Mouse (Mus musculus): ENCODE results near the gene Coq8a.

Coq8a gene

GRCm38 (mm10) chr1:180198959-180199714 lies at the start of gene Coq8a:
Gene Coq8a (minus strand): TSS chr1:180199602.
- DNase-seq: no peak

GRCm38 (mm10) chr1:180248593-180249146 lies 49.3 kb upstream of the Coq8a start:
- no peak for DNase-seq

- DNase-seq: no peak
Observed at GRCm38 (mm10) chr1:180247901-180248300, 48.5 kb upstream of the Coq8a start.

GRCm38 (mm10) chr1:180245741-180246507 lies 46.5 kb upstream of the Coq8a start:
- no peak for DNase-seq

GRCm38 (mm10) chr1:180231729-180232128 lies 32.3 kb upstream of the Coq8a start:
- DNase-seq: no peak

- no peak for DNase-seq
Observed at GRCm38 (mm10) chr1:180230580-180230979, 31.2 kb upstream of the Coq8a start.

GRCm38 (mm10) chr1:180229906-180230305 lies 30.5 kb upstream of the Coq8a start:
- no peak for DNase-seq

GRCm38 (mm10) chr1:180228854-180229253 lies 29.5 kb upstream of the Coq8a start:
- DNase-seq: no peak

GRCm38 (mm10) chr1:180226766-180227165 lies 27.4 kb upstream of the Coq8a start:
- no peak for DNase-seq

- no peak for DNase-seq
Observed at GRCm38 (mm10) chr1:180226221-180226713, 26.9 kb upstream of the Coq8a start.

- DNase-seq: peak; percentile 69
Observed at GRCm38 (mm10) chr1:180225500-180226220, 26.3 kb upstream of the Coq8a start.

GRCm38 (mm10) chr1:180222007-180222406 lies 22.6 kb upstream of the Coq8a start:
- DNase-seq: no peak

- DNase-seq: no peak
Observed at GRCm38 (mm10) chr1:180220791-180221542, 21.6 kb upstream of the Coq8a start.

- no peak for DNase-seq
Observed at GRCm38 (mm10) chr1:180216541-180217276, 17.3 kb upstream of the Coq8a start.

- DNase-seq: peak; percentile 70
Observed at GRCm38 (mm10) chr1:180215044-180215443, 15.6 kb upstream of the Coq8a start.

- DNase-seq: no peak
Observed at GRCm38 (mm10) chr1:180212911-180213310, 13.5 kb upstream of the Coq8a start.

- DNase-seq: no peak
Observed at GRCm38 (mm10) chr1:180210781-180211271, 11.4 kb upstream of the Coq8a start.

GRCm38 (mm10) chr1:180210031-180210432 lies 10.6 kb upstream of the Coq8a start:
- DNase-seq: no peak

- no peak for DNase-seq
Observed at GRCm38 (mm10) chr1:180208370-180208769, 9.0 kb upstream of the Coq8a start.

GRCm38 (mm10) chr1:180200722-180201121 lies 1.3 kb upstream of the Coq8a start:
- DNase-seq: no peak

- no peak for DNase-seq
Observed at GRCm38 (mm10) chr1:180199715-180200050, 281 bp upstream of the Coq8a start.
